Mouse (Mus musculus): ENCODE results near the gene Acat2.

- TF ChIP-seq CTCF (IDR thresholded peaks at IDR 0.05; ENCODE audit: borderline replicate concordance, extremely low read depth, insufficient read depth, insufficient read length) (no peak), POLR2A (IDR thresholded peaks at IDR 0.05; ENCODE audit: borderline replicate concordance, extremely low read depth, insufficient read depth, insufficient read length, poor library complexity, severe bottlenecking) (no peak)
Observed at GRCm38 (mm10) chr17:12990567-12991145, 30.1 kb upstream of the Acat2 start.
